Mouse (Mus musculus) E14TG2a.4 (cell line): ENCODE data around the gene Paqr6.

Experiments
- CTCF ChIP-seq: conservative IDR thresholded peaks from 2 replicates; pipeline ENCODE4 v1.5.1; 2014; ENCODE audit warnings: low read length
- NANOG ChIP-seq: IDR thresholded peaks from 2 replicates; pipeline ENCODE4 v1.6.1; 2014; ENCODE audit warnings: borderline replicate concordance, low read length, mixed read lengths

GRCm38 (mm10) chr3:88364337-88364736 lies at the start of gene Paqr6:
- TF ChIP-seq CTCF (no peak), NANOG (no peak)
